Mouse (Mus musculus) megakaryocyte, embryonic 14.5 days (primary cell): ENCODE results near the gene Flrt2. TPM values are rescaled to one million over a fixed set of nuclear protein-coding genes. Genes with fewer than 3 reads are reported as not detected.

ENCODE experiments used
- H3K27me3 ChIP-seq: replicated peaks from 2 replicates; pipeline ENCODE3; 2012; ENCODE audit warnings: inconsistent platforms
- H3K36me3 ChIP-seq: replicated peaks from 2 replicates; pipeline ENCODE3; 2012; ENCODE audit warnings: low read length, inconsistent platforms, mixed read lengths
- H3K4me1 ChIP-seq: 2 replicates; pipeline ENCODE4 v1.6.1; 2012; ENCODE audit warnings: inconsistent platforms
- H3K4me3 ChIP-seq: replicated peaks from 2 replicates; pipeline ENCODE3; 2012; ENCODE audit warnings: moderate library complexity, mild to moderate bottlenecking, inconsistent platforms
- H3K9me3 ChIP-seq: 2 replicates; pipeline ENCODE4 v1.6.1; 2012; ENCODE audit warnings: inconsistent platforms
- FLI1 ChIP-seq: IDR thresholded peaks from 2 replicates; pipeline ENCODE4 v1.6.1; 2012; ENCODE audit warnings: low read length, inconsistent platforms, mixed read lengths
- GATA1 ChIP-seq: IDR thresholded peaks from 3 replicates; pipeline ENCODE4 v1.6.1; 2012; ENCODE audit warnings: mixed read lengths, low read length, inconsistent platforms, borderline replicate concordance
- polyA plus RNA-seq: library from polyadenylated mRNA; stranded (reverse); fragments of >175 nt; gene quantifications from 2 replicates; pipeline ENCODE4 v1.2.3, GENCODE M21; 2012; ENCODE audit warnings: low replicate concordance; ENCODE audit not compliant: insufficient read depth

The Flrt2 gene
- polyA plus RNA-seq, 1 experiment: 0.26 TPM

- Histone ChIP-seq H3K36me3 (no peaks in the 10 kb centered on the region), H3K4me1 (no peaks in the 10 kb centered on the region), H3K4me3 (no peak overlapping the region), H3K27me3 (no peaks in the 10 kb centered on the region), H3K9me3 (no peaks in the 10 kb centered on the region)
- TF ChIP-seq GATA1 (no peak), FLI1 (no peak)
These were observed 73.2 kb downstream of the Flrt2 start for GRCm38 (mm10) chr12:95765255-95765654.

DNA sequence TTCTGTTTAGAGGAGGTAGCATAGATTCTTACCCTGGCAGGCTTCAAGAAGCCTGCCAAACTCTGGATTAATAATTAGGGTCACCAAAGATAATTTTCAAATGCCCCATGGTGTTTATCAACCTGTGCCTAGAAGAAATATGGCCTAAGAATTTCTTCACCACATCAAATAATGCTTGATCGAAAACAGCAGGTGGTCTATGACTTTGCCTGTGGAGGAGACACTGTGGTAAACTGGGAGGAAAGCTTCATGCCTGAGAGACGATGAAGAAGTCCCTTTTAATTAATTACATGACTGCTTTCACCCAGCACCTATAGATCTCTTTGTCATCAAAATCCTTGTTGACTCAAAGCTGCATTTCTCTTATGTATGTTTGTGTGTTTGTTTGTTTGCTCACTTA is 77.0 kb downstream of the Flrt2 start:
- no peaks in the 10 kb centered on the region for H3K36me3 ChIP-seq
- no peak overlapping the region for H3K4me3 ChIP-seq
- no peaks in the 10 kb centered on the region for H3K4me1 ChIP-seq
- no peaks in the 10 kb centered on the region for H3K9me3 ChIP-seq
- no peaks in the 10 kb centered on the region for H3K27me3 ChIP-seq
- TF ChIP-seq FLI1: no peak
- TF ChIP-seq GATA1: no peak

DNA sequence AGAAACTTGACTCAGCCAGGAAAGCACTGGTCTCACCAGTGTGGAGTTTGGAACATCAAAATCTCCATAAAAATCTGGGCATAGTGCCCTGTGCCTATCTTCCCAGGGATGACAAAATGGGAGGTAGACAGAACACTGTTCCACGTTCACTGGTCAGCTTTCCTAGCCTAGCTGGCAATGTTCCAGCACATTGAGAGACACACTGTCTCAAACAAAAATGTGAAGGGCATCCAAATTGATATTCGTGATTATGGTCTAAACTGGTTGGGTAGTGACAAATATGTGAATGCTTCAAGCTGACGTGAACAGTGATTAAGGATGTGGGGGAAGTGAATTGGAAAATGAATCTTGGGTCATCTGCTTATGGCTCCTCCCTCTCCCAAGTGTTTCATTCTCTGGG is 78.2 kb downstream of the Flrt2 start:
- Histone ChIP-seq H3K4me1 (no peaks in the 10 kb centered on the region), H3K36me3 (no peaks in the 10 kb centered on the region), H3K27me3 (no peaks in the 10 kb centered on the region), H3K4me3 (no peak overlapping the region), H3K9me3 (no peaks in the 10 kb centered on the region)
- TF ChIP-seq FLI1: no peak
- no peak for TF ChIP-seq GATA1

GRCm38 (mm10) chr12:95790146-95790545 is 98.1 kb downstream of the Flrt2 start:
- Histone ChIP-seq H3K4me1 (no peaks in the 10 kb centered on the region), H3K9me3 (no peaks in the 10 kb centered on the region), H3K4me3 (no peak overlapping the region), H3K36me3 (no peaks in the 10 kb centered on the region), H3K27me3 (no peaks in the 10 kb centered on the region)
- TF ChIP-seq FLI1: no peak
- TF ChIP-seq GATA1: no peak

GRCm38 (mm10) chr12:95816660-95817059 is 124.6 kb downstream of the Flrt2 start:
- no peak for TF ChIP-seq FLI1
- TF ChIP-seq GATA1: no peak
- H3K4me3 ChIP-seq: no peak overlapping the region
- no peaks in the 10 kb centered on the region for H3K4me1 ChIP-seq
- H3K27me3 ChIP-seq: no peaks in the 10 kb centered on the region
- H3K9me3 ChIP-seq: no peaks in the 10 kb centered on the region
- no peaks in the 10 kb centered on the region for H3K36me3 ChIP-seq
